Mouse (Mus musculus) stomach, embryonic 15.5 days (tissue): ENCODE data around the gene Gm20388. TPM values are rescaled to one million over a fixed set of nuclear protein-coding genes. Genes with fewer than 3 reads are reported as not detected.
A peak's percentile ranks its signal among the peaks of the same experiment; 100 is the strongest.

Experiments
- ATAC-seq: fragments of 200-750 bp; cut with Nextera tagmentation; 2 replicates; pipeline ENCODE4 v1.8.0; 2017; ENCODE audit warnings: low read depth, moderate number of reproducible peaks, moderate TSS enrichment; ENCODE audit not compliant: insufficient read depth, low FRiP score
- H3K27ac ChIP-seq: fragments of 300-500 bp; sonication (generic); 2 replicates; pipeline ENCODE4 v1.5.1; 2015; ENCODE audit warnings: mild to moderate bottlenecking, inconsistent platforms
- H3K27me3 ChIP-seq: fragments of 300-500 bp; sonication (generic); replicated peaks from 2 replicates; pipeline ENCODE4 v1.6.1; 2015; ENCODE audit warnings: inconsistent platforms
- H3K36me3 ChIP-seq: fragments of 300-500 bp; sonication (generic); 2 replicates; pipeline ENCODE4 v1.6.1; 2015; ENCODE audit warnings: inconsistent platforms
- H3K4me1 ChIP-seq: fragments of 300-500 bp; sonication (generic); 2 replicates; pipeline ENCODE4 v1.6.1; 2015; ENCODE audit warnings: inconsistent platforms
- H3K4me2 ChIP-seq: fragments of 300-500 bp; sonication (generic); 2 replicates; pipeline ENCODE4 v1.6.1; 2015; ENCODE audit warnings: mild to moderate bottlenecking, inconsistent platforms
- H3K4me3 ChIP-seq: fragments of 300-500 bp; sonication (generic); replicated peaks from 2 replicates; pipeline ENCODE4 v1.5.1; 2015; ENCODE audit warnings: inconsistent platforms
- H3K9ac ChIP-seq: fragments of 300-500 bp; sonication (generic); 2 replicates; pipeline ENCODE4 v1.6.1; 2015; ENCODE audit warnings: inconsistent platforms
- H3K9me3 ChIP-seq: fragments of 300-500 bp; sonication (generic); 2 replicates; pipeline ENCODE4 v1.6.1; 2016; ENCODE audit warnings: inconsistent platforms
- WGBS: fragments of 180-500 bp; shearing (Covaris S2); methylation state at CpG from one replicate; pipeline ENCODE4 v1.1.7; 2015; 5-methylcytosine and 5-hydroxymethylcytosine counted together
- polyA plus RNA-seq: library from polyadenylated mRNA; unstranded; fragments of >200 nt; fragmentation: Nextera tagmentation; extraction: Ambion mirVana; gene quantifications from 2 replicates; pipeline ENCODE4 v1.2.1, GENCODE M21; 2015

Gm20388 gene
- polyA plus RNA-seq, 1 experiment from 2014 or later = not detected

DNA sequence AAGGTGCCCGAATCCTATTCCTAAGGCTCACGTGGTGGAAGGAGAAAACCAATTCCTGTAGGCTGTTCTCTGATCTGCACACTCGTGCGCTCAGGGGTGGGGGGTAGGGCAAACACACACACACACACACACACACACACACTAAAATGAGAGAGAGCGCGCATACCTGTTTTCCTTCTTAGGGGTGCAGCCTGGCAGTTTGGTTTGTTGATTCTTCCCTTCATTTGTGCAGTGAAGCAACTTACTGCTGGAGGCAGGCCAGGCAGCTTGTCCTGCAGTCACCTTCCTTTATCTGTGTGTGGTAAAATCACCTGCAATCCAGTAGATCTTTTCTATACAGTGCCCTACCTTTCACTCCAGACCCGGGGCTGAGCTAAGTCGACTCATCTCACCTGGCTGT, 3846.3 kb downstream of the Gm20388 start:
- no peaks in the 10 kb centered on the region for H3K36me3 ChIP-seq
- no peaks in the 10 kb centered on the region; the same call in 1 of the 2 replicates for H3K27me3 ChIP-seq
- no peak overlapping the region for H3K27ac ChIP-seq
- H3K4me1 ChIP-seq = peaks cover 32% of the 10 kb centered on the region
- H3K4me3 ChIP-seq = no peak overlapping the region
- H3K9ac ChIP-seq = no peak overlapping the region
- H3K9me3 ChIP-seq = no peaks in the 10 kb centered on the region
- no peak overlapping the region for H3K4me2 ChIP-seq
- ATAC-seq = 0 out of 2 replicates have a peak, but pooled peaks have one; percentile 33
- 62% methylated on average over 8 of the region's 8 CpGs for WGBS

DNA sequence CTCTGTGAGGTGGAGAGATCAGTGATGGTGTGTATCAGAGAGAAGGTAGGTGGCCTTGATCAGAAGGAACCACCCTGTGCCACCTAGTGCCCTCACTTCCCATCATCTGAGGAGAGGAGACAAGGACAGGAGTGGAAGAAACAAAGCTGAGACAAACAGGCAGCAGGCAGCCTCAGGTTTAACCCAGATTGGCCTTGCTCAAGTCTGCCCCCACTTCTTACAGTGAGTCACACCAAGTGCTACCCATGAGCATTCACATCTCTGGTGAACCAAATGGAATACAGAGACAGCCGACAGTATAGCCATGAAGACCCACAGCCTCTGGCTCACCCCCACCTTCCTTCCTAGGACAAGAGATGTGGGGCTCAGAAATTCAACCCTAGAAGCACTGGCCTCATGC, 3848.3 kb downstream of the Gm20388 start:
- 81% methylated on average over 1 of the region's 1 CpGs for WGBS
- Histone ChIP-seq H3K4me1 (peaks cover 33% of the 10 kb centered on the region), H3K27me3 (no peaks in the 10 kb centered on the region; the same call in 1 of the 2 replicates), H3K27ac (no peak overlapping the region), H3K36me3 (no peaks in the 10 kb centered on the region), H3K4me2 (no peak overlapping the region), H3K9me3 (no peaks in the 10 kb centered on the region), H3K9ac (no peak overlapping the region), H3K4me3 (no peak overlapping the region)
- no peak for ATAC-seq

DNA sequence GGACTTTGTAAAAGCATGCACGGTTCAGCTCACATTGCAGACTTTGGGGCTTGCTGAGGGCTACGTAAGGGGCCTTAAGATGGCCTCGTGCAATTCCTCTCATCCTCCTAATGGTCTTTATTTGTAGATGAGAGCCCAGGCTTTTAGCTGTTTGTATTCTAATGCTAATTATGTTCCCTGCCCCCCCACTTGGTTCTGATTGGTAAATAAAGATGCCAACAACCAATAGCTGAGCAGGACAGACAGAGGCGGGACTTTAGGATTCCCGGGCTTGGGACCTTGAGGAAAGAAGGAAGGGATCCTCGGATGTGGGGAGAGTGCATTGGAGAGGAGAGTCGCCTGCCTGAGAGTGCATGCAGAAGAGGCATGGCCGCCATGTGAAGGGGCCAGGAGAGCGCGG, 3849.3 kb downstream of the Gm20388 start:
- H3K27ac ChIP-seq = no peak overlapping the region

DNA sequence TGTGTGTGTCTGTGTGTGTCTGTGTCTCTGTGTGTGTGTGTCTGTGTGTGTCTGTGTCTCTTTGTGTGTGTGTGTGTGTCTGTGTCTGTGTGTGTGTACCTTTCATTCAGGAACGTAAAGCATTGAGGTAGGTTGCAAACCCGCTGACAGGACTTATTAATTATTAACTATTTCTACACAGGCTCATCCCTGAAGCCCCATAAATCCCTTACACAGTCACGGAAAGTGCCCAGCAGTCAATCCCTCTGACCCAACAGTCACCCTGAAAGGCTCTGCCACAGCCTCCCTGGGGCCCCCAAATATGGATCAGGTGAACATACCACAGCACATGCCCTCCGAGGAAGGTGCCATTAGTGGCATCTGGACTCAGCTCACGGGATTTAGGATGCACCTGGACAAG, 3849.9 kb downstream of the Gm20388 start:
- H3K4me1 ChIP-seq = peaks cover 28% of the 10 kb centered on the region
- no peak overlapping the region for H3K9ac ChIP-seq
- H3K27me3 ChIP-seq = no peaks in the 10 kb centered on the region; the same call in 1 of the 2 replicates
- peak; percentile 34; the same call in 1 of the 2 replicates for ATAC-seq
- no peaks in the 10 kb centered on the region for H3K36me3 ChIP-seq
- H3K4me3 ChIP-seq = no peak overlapping the region
- H3K4me2 ChIP-seq = peak overlapping the region; percentile 23; the same call in 1 of the 2 replicates
- H3K9me3 ChIP-seq = no peaks in the 10 kb centered on the region
- H3K27ac ChIP-seq = no peak overlapping the region
- 37% methylated on average over 5 of the region's 5 CpGs for WGBS

More for the DNA sequence above, 3849.3 kb downstream of the Gm20388 start:
- Histone ChIP-seq H3K4me3 (no peak overlapping the region), H3K9ac (no peak overlapping the region), H3K9me3 (no peaks in the 10 kb centered on the region), H3K4me2 (peak overlapping the region; percentile 23; the same call in 1 of the 2 replicates), H3K27me3 (no peaks in the 10 kb centered on the region; the same call in 1 of the 2 replicates), H3K4me1 (peaks cover 28% of the 10 kb centered on the region), H3K36me3 (no peaks in the 10 kb centered on the region)
- 23% methylated on average over 10 of the region's 10 CpGs for WGBS
- ATAC-seq = no peak

DNA sequence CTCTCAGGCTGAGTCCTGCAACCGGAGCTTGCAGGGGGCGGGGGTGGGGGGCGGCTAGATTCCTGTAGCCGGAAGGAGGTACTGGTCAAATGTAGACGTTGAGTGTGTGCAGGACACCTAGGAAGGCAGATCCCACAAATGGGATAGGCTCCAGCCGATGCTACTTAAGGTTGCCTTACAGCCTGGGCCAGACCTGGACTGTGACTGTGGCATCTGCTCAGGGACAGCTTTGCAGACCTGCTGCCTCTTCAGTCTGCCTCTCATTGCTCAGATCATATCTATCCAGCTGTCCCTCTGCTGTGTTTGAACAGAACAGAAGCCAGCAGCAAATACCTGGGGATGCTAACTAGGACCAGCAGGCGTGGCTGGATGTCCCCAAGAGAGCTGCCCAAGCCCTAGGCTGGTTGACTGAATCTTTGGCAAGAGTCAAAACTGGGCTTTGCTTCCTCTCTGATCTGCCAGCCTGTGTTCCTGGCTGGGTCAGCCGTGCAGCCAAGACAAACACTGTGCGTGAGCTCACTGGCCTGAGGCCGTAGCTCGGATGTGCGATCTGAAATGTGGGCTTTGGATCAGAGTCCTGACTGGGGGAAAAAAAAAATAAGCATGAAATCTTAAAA, 3850.7 kb downstream of the Gm20388 start:
- no peaks in the 10 kb centered on the region for H3K36me3 ChIP-seq
- no peak overlapping the region for H3K27ac ChIP-seq
- no peaks in the 10 kb centered on the region; the same call in 1 of the 2 replicates for H3K27me3 ChIP-seq
- H3K9ac ChIP-seq = no peak overlapping the region
- ATAC-seq = no peak
- peaks cover 28% of the 10 kb centered on the region for H3K4me1 ChIP-seq
- H3K4me2 ChIP-seq = no peak overlapping the region
- 43% methylated on average over 12 of the region's 12 CpGs for WGBS
- no peaks in the 10 kb centered on the region for H3K9me3 ChIP-seq
- H3K4me3 ChIP-seq = no peak overlapping the region

DNA sequence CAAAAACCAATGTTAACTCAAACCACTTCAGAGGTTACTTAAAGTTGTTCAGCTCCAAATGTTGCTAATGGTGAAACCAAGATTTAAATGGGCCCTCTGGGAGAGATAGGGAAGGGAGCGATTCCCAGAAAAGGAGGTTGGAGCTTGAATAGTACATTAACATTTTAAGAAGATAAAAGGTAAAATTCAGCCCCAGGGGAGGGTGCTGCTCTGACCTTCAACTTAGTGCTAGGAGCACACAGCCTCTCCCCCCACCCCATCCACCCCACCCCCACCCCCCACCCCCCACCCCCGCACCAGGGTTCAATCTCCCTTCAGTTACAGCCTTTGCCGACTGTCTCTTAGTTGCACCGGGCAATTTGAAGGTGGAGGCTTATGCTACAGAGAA, 3851.2 kb downstream of the Gm20388 start:
- Histone ChIP-seq H3K27me3 (no peaks in the 10 kb centered on the region; the same call in 1 of the 2 replicates), H3K4me3 (no peak overlapping the region), H3K36me3 (no peaks in the 10 kb centered on the region), H3K4me1 (peaks cover 28% of the 10 kb centered on the region), H3K27ac (no peak overlapping the region), H3K9me3 (no peaks in the 10 kb centered on the region), H3K4me2 (no peak overlapping the region), H3K9ac (no peak overlapping the region)
- WGBS = 44% methylated on average over 4 of the region's 4 CpGs
- no peak for ATAC-seq

DNA sequence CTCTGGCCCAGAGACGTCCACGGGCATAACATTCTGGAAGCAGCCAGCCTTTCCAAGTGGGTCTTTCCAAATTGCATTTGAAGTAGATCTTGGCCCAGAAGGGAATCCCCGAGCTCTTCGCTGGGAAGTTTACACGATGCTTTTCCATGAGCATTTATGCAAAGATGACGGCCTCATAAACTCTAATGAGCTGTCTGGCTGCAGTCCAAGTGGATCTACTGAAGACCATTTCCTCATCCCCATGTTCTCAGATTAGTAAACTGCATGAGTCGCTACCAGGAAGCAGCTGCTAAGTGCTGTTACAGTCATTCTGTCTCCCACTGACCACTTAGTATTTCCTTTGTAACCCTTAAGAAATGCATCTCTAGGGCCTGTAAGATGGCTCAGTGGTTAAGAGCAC, 3852.7 kb downstream of the Gm20388 start:
- no peak; the same call in 1 of the 2 replicates for ATAC-seq
- Histone ChIP-seq H3K9me3 (no peaks in the 10 kb centered on the region), H3K4me3 (no peak overlapping the region), H3K27ac (peak overlapping the region; percentile 69; the same call in 1 of the 2 replicates), H3K4me2 (no peak overlapping the region), H3K36me3 (no peaks in the 10 kb centered on the region), H3K4me1 (peaks cover 28% of the 10 kb centered on the region), H3K27me3 (no peaks in the 10 kb centered on the region; the same call in 1 of the 2 replicates), H3K9ac (no peak overlapping the region)
- WGBS = 43% methylated on average over 7 of the region's 7 CpGs

DNA sequence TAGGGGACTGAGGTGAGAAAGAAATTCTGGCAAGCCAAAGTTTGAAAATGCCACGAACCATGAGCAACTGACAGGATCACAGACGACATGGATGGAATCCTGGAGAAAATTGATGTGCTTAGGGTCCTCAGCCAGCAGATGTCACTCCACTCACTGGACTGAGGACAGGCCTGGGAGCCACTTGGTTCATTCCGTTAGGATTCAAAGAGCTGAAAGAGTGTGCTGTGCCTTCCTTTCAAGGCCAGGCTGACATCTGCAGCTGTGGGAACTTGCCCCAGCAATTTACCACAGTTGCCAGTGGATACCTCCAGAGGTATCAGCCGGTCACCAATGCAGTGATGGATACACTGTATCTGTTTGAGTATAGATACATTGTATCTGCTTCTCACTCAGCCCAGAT, 3854.0 kb downstream of the Gm20388 start:
- WGBS = 48% methylated on average over 4 of the region's 4 CpGs

DNA sequence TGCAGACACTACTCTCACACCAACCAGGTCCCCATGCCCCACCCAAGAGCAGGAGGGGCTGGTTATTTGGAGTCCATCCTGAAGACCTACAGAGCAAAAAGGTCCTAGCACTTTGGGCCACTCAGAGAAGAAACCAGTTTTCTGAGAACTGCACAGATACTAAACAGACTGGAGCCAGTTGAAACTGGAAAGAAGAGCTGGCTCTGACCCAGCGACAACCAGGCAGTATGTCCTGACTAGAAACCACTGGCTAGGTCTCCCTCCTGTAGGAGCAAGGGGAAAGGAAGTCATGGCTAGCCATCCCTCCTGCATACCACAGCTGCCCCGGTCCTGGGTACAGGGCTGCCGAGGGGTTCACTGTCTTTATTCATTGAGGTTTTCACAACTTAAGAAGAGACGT, 3855.9 kb downstream of the Gm20388 start:
- no peak overlapping the region for H3K4me2 ChIP-seq
- H3K9me3 ChIP-seq = no peaks in the 10 kb centered on the region
- WGBS = 81% methylated on average over 4 of the region's 4 CpGs
- peaks cover 14% of the 10 kb centered on the region for H3K4me1 ChIP-seq
- no peak overlapping the region for H3K27ac ChIP-seq
- no peaks in the 10 kb centered on the region for H3K36me3 ChIP-seq
- no peak overlapping the region for H3K9ac ChIP-seq
- no peak overlapping the region for H3K4me3 ChIP-seq
- ATAC-seq = no peak
- H3K27me3 ChIP-seq = no peaks in the 10 kb centered on the region

More for the DNA sequence above, 3854.0 kb downstream of the Gm20388 start:
- no peaks in the 10 kb centered on the region for H3K27me3 ChIP-seq
- no peaks in the 10 kb centered on the region for H3K36me3 ChIP-seq
- H3K27ac ChIP-seq = no peak overlapping the region
- H3K4me3 ChIP-seq = no peak overlapping the region
- H3K9ac ChIP-seq = no peak overlapping the region
- no peaks in the 10 kb centered on the region for H3K9me3 ChIP-seq
- peaks cover 28% of the 10 kb centered on the region for H3K4me1 ChIP-seq
- ATAC-seq = no peak
- H3K4me2 ChIP-seq = no peak overlapping the region

DNA sequence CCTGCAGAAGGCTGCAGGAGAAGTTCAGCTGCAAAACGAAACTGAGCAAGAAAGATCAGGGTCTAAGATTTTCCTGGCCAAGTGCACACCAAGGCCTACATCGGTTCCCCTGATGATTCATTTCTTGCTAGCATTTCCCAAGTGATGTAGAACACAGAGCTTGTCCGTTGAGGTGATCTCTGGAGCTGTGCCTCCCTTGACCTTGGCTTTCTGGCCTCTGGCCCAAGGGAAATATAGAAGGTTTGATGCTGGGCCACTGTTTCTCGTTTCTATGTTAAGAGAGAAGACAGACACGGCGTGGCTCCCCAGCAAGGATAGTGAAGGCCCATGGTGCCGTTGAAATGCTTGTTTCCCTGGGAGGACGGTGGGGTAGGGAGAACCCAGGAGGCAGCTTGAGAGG, 3857.2 kb downstream of the Gm20388 start:
- H3K4me1 ChIP-seq = 0 out of 2 replicates have a peak, but pooled peaks cover 6% of the 10 kb centered on the region
- no peak for ATAC-seq
- H3K9ac ChIP-seq = no peak overlapping the region
- H3K4me2 ChIP-seq = no peak overlapping the region
- H3K36me3 ChIP-seq = no peaks in the 10 kb centered on the region
- no peaks in the 10 kb centered on the region for H3K9me3 ChIP-seq
- no peaks in the 10 kb centered on the region for H3K27me3 ChIP-seq
- H3K27ac ChIP-seq = no peak overlapping the region
- 78% methylated on average over 8 of the region's 8 CpGs for WGBS
- H3K4me3 ChIP-seq = no peak overlapping the region

DNA sequence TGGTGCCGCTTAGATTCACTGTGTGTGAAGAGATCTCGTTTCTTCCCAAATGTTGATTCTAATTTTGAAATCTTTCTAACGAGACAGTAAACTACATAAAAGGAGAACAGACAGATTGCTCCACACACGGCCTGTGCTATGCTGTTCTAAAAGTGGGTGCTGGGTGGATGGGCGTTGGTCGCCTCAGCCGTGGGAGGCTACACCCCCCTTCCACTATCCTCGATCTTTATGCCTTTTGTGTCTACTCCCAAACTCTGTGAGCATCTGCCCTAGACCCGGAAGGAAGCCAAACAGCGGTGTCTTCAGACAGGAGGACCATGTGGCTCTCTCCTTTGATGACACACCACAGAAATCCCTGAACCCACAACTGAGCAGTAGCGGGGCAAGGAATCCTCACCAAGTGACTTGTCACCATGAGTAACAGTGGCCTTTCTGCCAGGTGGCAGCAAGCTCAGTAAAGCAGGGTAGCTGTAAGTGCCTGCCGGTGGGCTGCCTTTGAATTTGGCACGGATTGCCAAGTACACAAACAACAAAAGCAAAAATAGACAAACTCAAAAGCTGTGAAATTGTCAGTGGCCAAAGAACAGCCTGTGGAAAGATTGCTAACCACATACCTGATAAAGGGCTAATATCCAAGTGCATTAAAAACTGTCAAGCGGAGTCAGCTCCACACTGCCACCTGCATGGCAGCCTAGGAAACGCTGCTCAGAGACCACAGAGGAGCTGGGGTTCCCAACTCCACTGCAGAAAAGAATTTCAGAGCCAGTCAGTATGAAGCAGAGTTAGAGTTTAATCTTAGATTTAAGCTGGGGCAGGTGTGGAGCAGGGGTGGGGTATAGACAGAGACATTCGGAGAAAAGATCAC, 3858.1 kb downstream of the Gm20388 start:
- no peak overlapping the region for H3K9ac ChIP-seq
- no peaks in the 10 kb centered on the region for H3K9me3 ChIP-seq
- no peak overlapping the region for H3K27ac ChIP-seq
- no peak for ATAC-seq
- H3K36me3 ChIP-seq = no peaks in the 10 kb centered on the region
- H3K4me2 ChIP-seq = no peak overlapping the region
- H3K27me3 ChIP-seq = no peaks in the 10 kb centered on the region
- 64% methylated on average over 16 of the region's 16 CpGs for WGBS
- H3K4me1 ChIP-seq = no peaks in the 10 kb centered on the region
- no peak overlapping the region for H3K4me3 ChIP-seq

DNA sequence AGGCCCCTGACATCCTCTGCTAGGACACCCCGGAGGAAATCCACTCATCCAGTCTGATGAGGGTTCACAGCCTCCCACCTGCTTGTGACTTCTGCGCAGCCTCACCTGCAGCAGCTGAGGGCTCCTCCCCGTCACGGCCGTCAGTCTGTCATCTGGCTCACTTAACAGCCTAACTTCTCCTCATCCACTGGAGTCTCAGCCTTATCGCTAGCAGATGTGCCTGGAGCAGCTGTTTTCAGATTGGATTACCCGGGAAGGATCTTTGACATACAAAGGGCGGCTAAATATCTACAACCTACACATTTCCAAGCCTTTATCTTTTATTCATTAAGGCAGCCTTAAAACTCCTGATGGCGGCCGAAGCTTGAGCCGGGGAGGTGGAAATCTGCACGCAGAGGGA, 3862.8 kb downstream of the Gm20388 start:
- WGBS = 67% methylated on average over 12 of the region's 12 CpGs
- ATAC-seq = no peak
- Histone ChIP-seq H3K9ac (no peak overlapping the region), H3K4me3 (no peak overlapping the region), H3K27me3 (no peaks in the 10 kb centered on the region), H3K4me2 (no peak overlapping the region), H3K36me3 (no peaks in the 10 kb centered on the region), H3K4me1 (peaks cover 9% of the 10 kb centered on the region; the same call in 1 of the 2 replicates), H3K9me3 (no peaks in the 10 kb centered on the region), H3K27ac (no peak overlapping the region)
